Mouse (Mus musculus) left cerebral cortex, adult 18-20 months (tissue): ENCODE data around the gene 9930111J21Rik2. TPM values are rescaled to one million over a fixed set of nuclear protein-coding genes. Genes with fewer than 3 reads are reported as not detected.
"Not testable (repeated sequence)": the region's sequence is repeated elsewhere in the genome, so short reads cannot be mapped to it uniquely, and the experiment has no call there.

Experiments
- DNase-seq, 2 experiments: peaks; one replicate each; pipeline ENCODE4 v3.0.0; 2021 to 2022; ENCODE audit warnings: low spot score in 2 of 2, mixed read lengths in 1 of 2
- total RNA-seq, 2 experiments: library from RNA; stranded (reverse); gene quantifications; 2 replicates each; pipeline ENCODE4 v1.2.3; 2021

The 9930111J21Rik2 gene
- total RNA-seq, 2 experiments from 2014 or later = 0.94 to 1.6 TPM

GRCm38 (mm10) chr11:49078719-49079118, 27.7 kb upstream of the 9930111J21Rik2 start:
- no peak for DNase-seq

GRCm38 (mm10) chr11:49077012-49077411, 26.0 kb upstream of the 9930111J21Rik2 start:
- no peak for DNase-seq

- not testable (repeated sequence) for DNase-seq
Measured at GRCm38 (mm10) chr11:49076001-49076757, 25.1 kb upstream of the 9930111J21Rik2 start, which contains the start of gene Ifi47. TSS of gene Ifi47 (plus strand) at chr11:49076587.

- no peak for DNase-seq
Measured at GRCm38 (mm10) chr11:49068358-49068757, 17.3 kb upstream of the 9930111J21Rik2 start.

GRCm38 (mm10) chr11:49063713-49064469, 12.8 kb upstream of the 9930111J21Rik2 start, which contains the start of gene Tgtp2:
TSS of gene Tgtp2 (minus strand) at chr11:49064206.
- DNase-seq = not testable (repeated sequence)

GRCm38 (mm10) chr11:49061865-49062264, 10.8 kb upstream of the 9930111J21Rik2 start:
- not testable (repeated sequence) for DNase-seq

- DNase-seq = not testable (repeated sequence)
Measured at GRCm38 (mm10) chr11:49060061-49060460, 9.0 kb upstream of the 9930111J21Rik2 start.

- not testable (repeated sequence) for DNase-seq
Measured at GRCm38 (mm10) chr11:49051894-49052293, 852 bp upstream of the 9930111J21Rik2 start.

- DNase-seq = not testable (repeated sequence)
Measured at GRCm38 (mm10) chr11:49050064-49050463, 978 bp downstream of the 9930111J21Rik2 start.

GRCm38 (mm10) chr11:49012074-49012473, 39.0 kb downstream of the 9930111J21Rik2 start:
- DNase-seq = not testable (repeated sequence)

- DNase-seq = not testable (repeated sequence)
Measured at GRCm38 (mm10) chr11:49006785-49007184, 44.3 kb downstream of the 9930111J21Rik2 start.

- DNase-seq = not testable (repeated sequence)
Measured at GRCm38 (mm10) chr11:49006317-49006716, 44.7 kb downstream of the 9930111J21Rik2 start.

- DNase-seq = not testable (repeated sequence)
Measured at GRCm38 (mm10) chr11:49000411-49000810, 50.6 kb downstream of the 9930111J21Rik2 start.

GRCm38 (mm10) chr11:48994018-48994417, 57.0 kb downstream of the 9930111J21Rik2 start, which contains the start of gene Tgtp1:
TSS of gene Tgtp1 (minus strand) at chr11:48994172.
- not testable (repeated sequence) for DNase-seq

GRCm38 (mm10) chr11:48993296-48993695, 57.7 kb downstream of the 9930111J21Rik2 start:
- not testable (repeated sequence) for DNase-seq

GRCm38 (mm10) chr11:48991740-48992520, 59.1 kb downstream of the 9930111J21Rik2 start, which contains the start of gene Gm12185:
TSS of gene Gm12185 (minus strand) at chr11:48992226.
- not testable (repeated sequence) for DNase-seq

- not testable (repeated sequence) for DNase-seq
Measured at GRCm38 (mm10) chr11:48989981-48990380, 61.1 kb downstream of the 9930111J21Rik2 start.

- DNase-seq = not testable (repeated sequence)
Measured at GRCm38 (mm10) chr11:48988219-48988618, 62.8 kb downstream of the 9930111J21Rik2 start.

GRCm38 (mm10) chr11:48982848-48983247, 68.2 kb downstream of the 9930111J21Rik2 start:
- DNase-seq = not testable (repeated sequence)

GRCm38 (mm10) chr11:48980052-48980451, 71.0 kb downstream of the 9930111J21Rik2 start:
- DNase-seq = not testable (repeated sequence)

- not testable (repeated sequence) for DNase-seq
Measured at GRCm38 (mm10) chr11:48979251-48979650, 71.8 kb downstream of the 9930111J21Rik2 start, which contains the start of gene 9930111J21Rik1. TSS of gene 9930111J21Rik1 (minus strand) at chr11:48979398.
